Mouse (Mus musculus) thymus, adult 18-20 months (tissue): ENCODE measurements around the gene Tlx2.
A peak's percentile ranks its signal among the peaks of the same experiment; 100 is the strongest.

Experiments used
- DNase-seq, 2 experiments: peaks; one replicate each; pipeline ENCODE4 v3.0.0; 2022; ENCODE audit warnings: mixed read lengths in 2 of 2

Gene Tlx2

GRCm38 (mm10) chr6:83070247-83070310, at the start of gene Tlx2:
Gene Tlx2, minus strand, starts transcription at chr6:83070293.
- DNase-seq, result no peak

GRCm38 (mm10) chr6:83119734-83120051, 49.6 kb upstream of the Tlx2 start:
- DNase-seq, result no peak

GRCm38 (mm10) chr6:83118825-83119733, 49.0 kb upstream of the Tlx2 start:
- peak in 1 of 2 experiments; percentile 21 for DNase-seq

GRCm38 (mm10) chr6:83118369-83118768, 48.3 kb upstream of the Tlx2 start:
- DNase-seq, result no peak

- no peak for DNase-seq
Measured at GRCm38 (mm10) chr6:83117616-83118015, 47.5 kb upstream of the Tlx2 start.

GRCm38 (mm10) chr6:83117165-83117438, 47.0 kb upstream of the Tlx2 start:
- no peak for DNase-seq

GRCm38 (mm10) chr6:83116373-83117164, 46.5 kb upstream of the Tlx2 start:
- DNase-seq, result no peak

- DNase-seq, result peak in 1 of 2 experiments; percentile 42
Measured at GRCm38 (mm10) chr6:83115682-83116372, 45.7 kb upstream of the Tlx2 start.

GRCm38 (mm10) chr6:83115011-83115671, 45.0 kb upstream of the Tlx2 start, which contains the start of gene Mogs:
Gene Mogs, plus strand, starts transcription at chr6:83115496.
- DNase-seq, result peak; percentile 87 to 88

- no peak for DNase-seq
Measured at GRCm38 (mm10) chr6:83111510-83112136, 41.5 kb upstream of the Tlx2 start.

- DNase-seq, result peak; percentile 53 to 64
Measured at GRCm38 (mm10) chr6:83108762-83109668, 38.9 kb upstream of the Tlx2 start, which contains the start of gene Mrpl53. Gene Mrpl53, plus strand, starts transcription at chr6:83109040.

GRCm38 (mm10) chr6:83107566-83108400, 37.7 kb upstream of the Tlx2 start:
- peak; percentile 62 to 69 for DNase-seq

- no peak for DNase-seq
Measured at GRCm38 (mm10) chr6:83104158-83104557, 34.1 kb upstream of the Tlx2 start.

GRCm38 (mm10) chr6:83103130-83103650, 33.1 kb upstream of the Tlx2 start:
- no peak for DNase-seq

GRCm38 (mm10) chr6:83101688-83102556, 31.8 kb upstream of the Tlx2 start:
- DNase-seq, result peak; percentile 64 to 68

GRCm38 (mm10) chr6:83101316-83101687, 31.2 kb upstream of the Tlx2 start, which contains the start of the genes Ccdc142 and Gm42688:
Gene Ccdc142, plus strand, starts transcription at chr6:83101601.
Gene Gm42688, plus strand, starts transcription at chr6:83101617.
- peak; percentile 83 to 95 for DNase-seq

- no peak for DNase-seq
Measured at GRCm38 (mm10) chr6:83098411-83098810, 28.3 kb upstream of the Tlx2 start.

- peak in 1 of 2 experiments; percentile 57 for DNase-seq
Measured at GRCm38 (mm10) chr6:83095968-83096367, 25.9 kb upstream of the Tlx2 start.

- DNase-seq, result no peak
Measured at GRCm38 (mm10) chr6:83092416-83093127, 22.5 kb upstream of the Tlx2 start.
